Mouse (Mus musculus) ES-E14 (cell line): ENCODE measurements around the gene Yy1. TPM values are rescaled to one million over a fixed set of nuclear protein-coding genes. Genes with fewer than 3 reads are reported as not detected.

Experiments used
- DNase-seq: peaks from one replicate; pipeline ENCODE4 v3.0.0-alpha.2; 2013; ENCODE audit warnings: low read depth, low spot score
- H3K27ac ChIP-seq: 2 replicates; pipeline ENCODE4 v1.5.1; 2012; ENCODE audit warnings: low read depth, mild to moderate bottlenecking, low read length, moderate library complexity, mixed read lengths; ENCODE audit not compliant: poor library complexity, insufficient read depth, severe bottlenecking
- H3K36me3 ChIP-seq: 2 replicates; pipeline ENCODE4 v1.6.1; 2012; ENCODE audit warnings: mild to moderate bottlenecking, low read length, moderate library complexity, mixed read lengths; ENCODE audit not compliant: control insufficient read depth, poor library complexity, insufficient read depth, severe bottlenecking
- H3K4me1 ChIP-seq, 2 experiments: fragments of 150-350 bp in 1 of 2; sonication (generic) in 1 of 2; 2 replicates each; pipeline ENCODE4 v1.6.1; 2012; ENCODE audit warnings: low read length in 2 of 2, mild to moderate bottlenecking in 1 of 2, mixed read lengths in 1 of 2; ENCODE audit not compliant: control insufficient read depth in 2 of 2, insufficient read depth in 2 of 2, poor library complexity in 1 of 2
- H3K4me3 ChIP-seq, 2 experiments: fragments of 150-350 bp in 1 of 2; sonication (generic) in 1 of 2; 2 replicates each; pipeline ENCODE4 v1.5.1; 2012; ENCODE audit warnings: low read length in 2 of 2, low read depth in 1 of 2, mild to moderate bottlenecking in 1 of 2, mixed read lengths in 1 of 2; ENCODE audit not compliant: insufficient read depth in 1 of 2, poor library complexity in 1 of 2, severe bottlenecking in 1 of 2
- H3K9ac ChIP-seq: 2 replicates; pipeline ENCODE4 v1.6.1; 2012; ENCODE audit warnings: low read depth, mild to moderate bottlenecking, low read length, mixed read lengths; ENCODE audit not compliant: poor library complexity, insufficient read depth, severe bottlenecking
- H3K9me3 ChIP-seq: fragments of 150-350 bp; sonication (generic); 2 replicates; pipeline ENCODE4 v1.6.1; 2012; ENCODE audit warnings: low read depth, mild to moderate bottlenecking, low read length; ENCODE audit not compliant: control insufficient read depth, insufficient read depth
- CHD2 ChIP-seq: IDR thresholded peaks from 2 replicates; pipeline ENCODE4 v1.6.1; 2014; ENCODE audit warnings: mild to moderate bottlenecking, low read depth, low read length, inconsistent platforms
- HCFC1 ChIP-seq: IDR thresholded peaks from 2 replicates; pipeline ENCODE4 v1.6.1; 2012; ENCODE audit warnings: low read length, inconsistent platforms, borderline replicate concordance; ENCODE audit not compliant: insufficient read depth
- MAFK ChIP-seq: IDR thresholded peaks from 2 replicates; pipeline ENCODE4 v1.6.1; 2014; ENCODE audit warnings: mild to moderate bottlenecking, low read depth, low read length, inconsistent platforms; ENCODE audit not compliant: insufficient read depth
- ZC3H11A ChIP-seq: IDR thresholded peaks from 2 replicates; pipeline ENCODE4 v1.6.1; 2012; ENCODE audit warnings: low read depth, mild to moderate bottlenecking, inconsistent platforms, low read length, borderline replicate concordance
- ZNF384 ChIP-seq: IDR thresholded peaks from 2 replicates; pipeline ENCODE4 v1.6.1; 2012; ENCODE audit warnings: low read depth, low read length, inconsistent platforms
- in situ Hi-C, 2 experiments: fragments of 600-800 bp; cut with MboI; formaldehyde crosslinking; loops; one replicate each; pipeline ENCODE4 v1.15.1; 2025; ENCODE audit warnings: low sequenced_read_pairs in 2 of 2, inconsistent platforms in 1 of 2; ENCODE audit not compliant: unreplicated experiment in 2 of 2
- total RNA-seq: library from RNA; depleted of rRNA; stranded (reverse); fragments of 300-350 nt; gene quantifications from 2 replicates; pipeline ENCODE4 v1.2.3, GENCODE M21; 2012

Gene Yy1
- total RNA-seq, 1 experiment = 40.5 TPM

GRCm38 (mm10) chr12:108811133-108811532, 18.4 kb downstream of the Yy1 start:
- Histone ChIP-seq H3K36me3 (peaks cover 34% of the 10 kb centered on the region), H3K27ac (no peak overlapping the region), H3K4me3 (no peak overlapping the region), H3K9ac (no peak overlapping the region), H3K4me1 (0 out of 4 replicates have a peak, but pooled peaks cover 0 to 3% of the 10 kb centered on the region in 2 experiments), H3K9me3 (no peaks in the 10 kb centered on the region)
- no peak for DNase-seq
- TF ChIP-seq MAFK = peak; percentile 73; the same call in 1 of the 2 replicates
- TF ChIP-seq ZNF384 = no peak
- in situ Hi-C loops = no loop called here

GRCm38 (mm10) chr12:108812463-108812862, 19.7 kb downstream of the Yy1 start:
- Histone ChIP-seq H3K4me1 (0 out of 4 replicates have a peak, but pooled peaks cover 0 to 3% of the 10 kb centered on the region in 2 experiments), H3K4me3 (no peak overlapping the region), H3K27ac (no peak overlapping the region), H3K36me3 (peaks cover 37% of the 10 kb centered on the region), H3K9ac (no peak overlapping the region), H3K9me3 (no peaks in the 10 kb centered on the region)
- no peak for TF ChIP-seq ZC3H11A
- TF ChIP-seq ZNF384 = no peak
- no peak for TF ChIP-seq HCFC1
- TF ChIP-seq CHD2 = no peak
- TF ChIP-seq MAFK = no peak
- DNase-seq = no peak
- in situ Hi-C loops = no loop called here

GRCm38 (mm10) chr12:108814470-108814869, 21.7 kb downstream of the Yy1 start:
- DNase-seq = no peak
- H3K36me3 ChIP-seq = peaks cover 39% of the 10 kb centered on the region
- H3K27ac ChIP-seq = no peak overlapping the region
- H3K9me3 ChIP-seq = no peaks in the 10 kb centered on the region
- peaks cover 0 to 3% of the 10 kb centered on the region in 2 experiments; a peak in 1 of 4 replicates for H3K4me1 ChIP-seq
- TF ChIP-seq HCFC1 = no peak
- TF ChIP-seq MAFK = no peak
- TF ChIP-seq ZC3H11A = no peak
- no peak for TF ChIP-seq ZNF384
- TF ChIP-seq CHD2 = no peak
- in situ Hi-C loops = no loop called here
- H3K9ac ChIP-seq = no peak overlapping the region
- H3K4me3 ChIP-seq = no peak overlapping the region

- in situ Hi-C loops = no loop called here
- no peak for DNase-seq
- H3K9me3 ChIP-seq = no peaks in the 10 kb centered on the region
- no peak overlapping the region for H3K27ac ChIP-seq
- no peak overlapping the region for H3K9ac ChIP-seq
- TF ChIP-seq ZC3H11A (no peak), MAFK (no peak), ZNF384 (no peak), CHD2 (no peak), HCFC1 (no peak)
- no peak overlapping the region for H3K4me3 ChIP-seq
- H3K4me1 ChIP-seq = no peaks in the 10 kb centered on the region; a peak in 1 of 4 replicates
- peaks cover 36% of the 10 kb centered on the region for H3K36me3 ChIP-seq
Observed at GRCm38 (mm10) chr12:108816569-108816968, 23.8 kb downstream of the Yy1 start.

- no peak for TF ChIP-seq ZC3H11A
- TF ChIP-seq ZNF384 = no peak
- no peak for TF ChIP-seq MAFK
- TF ChIP-seq HCFC1 = no peak
- no peak for TF ChIP-seq CHD2
- no peak for DNase-seq
- in situ Hi-C loops = no loop called here
- H3K36me3 ChIP-seq = peaks cover 19% of the 10 kb centered on the region
- H3K27ac ChIP-seq = no peak overlapping the region
- H3K9me3 ChIP-seq = no peaks in the 10 kb centered on the region
- no peaks in the 10 kb centered on the region; a peak in 1 of 4 replicates for H3K4me1 ChIP-seq
- H3K4me3 ChIP-seq = no peak overlapping the region
- no peak overlapping the region for H3K9ac ChIP-seq
Observed at GRCm38 (mm10) chr12:108820461-108820860, 27.7 kb downstream of the Yy1 start.
